Mouse (Mus musculus) kidney, postnatal 0 days (tissue): ENCODE measurements at regions not wholly inside any gene's neighbourhood (a gene's known extent, or its start where the extent isn't known, plus 50 kb on each side); places are given as distances from the start of the nearest gene placed in this dataset.
"Not testable (repeated sequence)": the region's sequence is repeated elsewhere in the genome, so short reads cannot be mapped to it uniquely, and the experiment has no call there.

Experiments used
- ATAC-seq: fragments of 200-750 bp; cut with Nextera tagmentation; replicated peaks from 2 replicates; pipeline ENCODE4 v1.8.0; 2017; ENCODE audit warnings: low read depth, moderate number of reproducible peaks, moderate TSS enrichment, moderate library complexity; ENCODE audit not compliant: low FRiP score
- DNase-seq: peaks from one replicate; pipeline ENCODE4 v3.0.0-alpha.2; 2016; ENCODE audit warnings: low spot score
- H3K27ac ChIP-seq: fragments of 300-500 bp; sonication (generic); 2 replicates; pipeline ENCODE4 v1.5.1; 2014; ENCODE audit warnings: mild to moderate bottlenecking
- H3K27me3 ChIP-seq: fragments of 300-500 bp; sonication (generic); 2 replicates; pipeline ENCODE4 v1.6.1; 2014; ENCODE audit warnings: low read length, mixed read lengths; ENCODE audit not compliant: insufficient read depth
- H3K36me3 ChIP-seq: fragments of 300-500 bp; sonication (generic); 2 replicates; pipeline ENCODE4 v1.6.1; 2014; ENCODE audit warnings: low read length, mixed read lengths; ENCODE audit not compliant: insufficient read depth
- H3K4me1 ChIP-seq: fragments of 300-500 bp; sonication (generic); replicated peaks from 2 replicates; pipeline ENCODE4 v1.6.1; 2014; ENCODE audit warnings: antibody characterized with exemption, low read length, mixed read lengths; ENCODE audit not compliant: insufficient read depth
- H3K4me2 ChIP-seq: fragments of 300-500 bp; sonication (generic); 2 replicates; pipeline ENCODE4 v1.6.1; 2014; ENCODE audit warnings: mild to moderate bottlenecking, low read length, moderate library complexity, mixed read lengths
- H3K4me3 ChIP-seq: fragments of 300-500 bp; sonication (generic); replicated peaks from 2 replicates; pipeline ENCODE4 v1.5.1; 2014; ENCODE audit warnings: low read depth, low read length
- H3K9ac ChIP-seq: fragments of 300-500 bp; sonication (generic); 2 replicates; pipeline ENCODE4 v1.6.1; 2014; ENCODE audit warnings: low read depth, low read length
- H3K9me3 ChIP-seq: fragments of 300-500 bp; sonication (generic); replicated peaks from 2 replicates; pipeline ENCODE4 v1.6.1; 2016; ENCODE audit warnings: low read length, inconsistent platforms, mixed read lengths
- CTCF ChIP-seq: IDR thresholded peaks from 2 replicates; pipeline ENCODE4 v1.5.1; 2016; ENCODE audit warnings: antibody characterized with exemption, low read depth, mild to moderate bottlenecking, moderate library complexity
- WGBS: fragments of 180-500 bp; shearing (Covaris S2); extraction: QIAGEN DNeasy Blood & Tissue Kit; methylation state at CpG from one replicate; pipeline ENCODE4 v1.1.7; 2014; 5-methylcytosine and 5-hydroxymethylcytosine counted together

DNA sequence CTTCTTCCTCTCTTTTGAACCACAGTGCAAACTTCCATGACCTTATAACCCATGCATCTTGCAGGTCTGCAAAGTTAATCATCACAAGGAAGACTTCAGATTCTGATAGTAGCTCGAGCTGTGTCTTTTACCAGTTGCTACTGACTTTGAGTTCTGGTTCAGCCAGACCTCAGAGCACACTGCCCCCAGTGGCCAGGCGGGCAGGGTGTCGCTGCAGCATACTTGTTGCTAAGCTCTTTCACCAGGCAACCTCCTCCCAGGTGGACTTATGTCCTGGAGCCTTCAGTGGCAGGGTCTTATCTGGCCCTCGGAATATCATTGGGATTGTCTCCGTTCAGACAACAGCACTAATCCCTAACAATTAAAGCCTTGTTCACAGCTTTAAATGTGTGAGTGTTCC is 146.7 kb upstream of the Trpc7 start:
- no peak overlapping the region for H3K4me2 ChIP-seq
- no peaks in the 10 kb centered on the region for H3K9me3 ChIP-seq
- ATAC-seq: no peak
- H3K9ac ChIP-seq: no peak overlapping the region
- peak; percentile 42; the same call in 1 of the 2 replicates for TF ChIP-seq CTCF
- DNase-seq: no peak
- no peak overlapping the region for H3K4me3 ChIP-seq
- no peaks in the 10 kb centered on the region for H3K4me1 ChIP-seq
- WGBS: 76% methylated on average over 5 of the region's 5 CpGs
- no peaks in the 10 kb centered on the region for H3K36me3 ChIP-seq
- no peak overlapping the region for H3K27ac ChIP-seq
- no peaks in the 10 kb centered on the region for H3K27me3 ChIP-seq

DNA sequence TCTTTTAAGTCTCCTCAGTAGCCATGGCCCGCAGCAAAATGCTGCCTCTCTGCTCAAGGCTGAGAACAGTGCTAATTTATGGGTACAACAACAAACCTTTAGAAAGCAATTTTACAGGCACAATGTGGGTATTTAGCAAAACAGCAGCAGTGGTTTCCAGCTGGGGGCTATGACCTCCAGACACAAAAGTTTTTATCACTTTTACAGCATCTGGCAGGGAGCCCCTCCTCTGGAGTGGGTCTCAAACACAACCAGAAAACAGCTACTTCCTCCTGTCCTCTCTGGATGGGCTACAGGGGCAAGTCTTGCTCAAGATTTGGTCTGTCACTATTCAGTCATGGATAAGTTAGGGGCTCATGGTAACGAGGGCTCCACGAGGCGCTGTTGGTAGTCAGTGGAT is 137.1 kb upstream of the Trpc7 start:
- no peak for ATAC-seq
- H3K9ac ChIP-seq: no peak overlapping the region
- H3K36me3 ChIP-seq: no peaks in the 10 kb centered on the region

DNA sequence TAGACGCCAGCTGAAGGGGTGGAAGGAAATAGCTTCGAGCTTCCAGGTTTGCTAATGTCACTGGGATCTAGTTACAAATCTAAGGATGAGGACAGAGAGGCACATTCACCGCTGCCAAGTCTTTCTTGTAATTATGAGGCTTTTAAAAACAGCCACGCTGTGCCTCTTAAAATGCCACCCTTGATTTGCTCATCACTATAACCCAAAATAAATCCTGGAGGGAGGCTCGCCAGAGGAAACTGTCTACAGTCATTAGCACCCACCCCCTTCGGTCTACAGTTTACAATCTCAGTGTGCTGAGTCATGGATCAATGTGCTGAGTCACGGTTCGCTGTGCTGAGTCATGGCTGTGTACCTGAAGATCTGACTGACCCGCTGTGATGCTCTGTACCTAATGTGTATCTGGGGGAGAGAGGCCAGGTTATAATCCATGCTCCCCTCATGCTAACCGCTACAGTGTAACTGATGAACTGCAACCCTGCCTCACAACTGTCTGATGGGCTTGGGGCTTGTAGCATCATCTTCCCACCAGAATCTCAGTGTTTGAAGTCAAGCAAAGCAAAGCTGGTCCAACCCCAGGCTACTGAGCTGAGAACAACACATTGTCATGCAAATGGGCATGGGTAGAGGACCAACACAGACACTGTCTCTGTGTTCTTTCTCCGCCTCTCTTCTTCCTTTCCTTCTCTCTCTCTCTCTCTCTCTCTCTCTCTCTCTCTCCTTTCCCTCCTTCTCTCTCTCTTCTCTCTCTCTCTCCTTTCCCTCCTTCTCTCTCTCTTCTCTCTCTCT is 122.0 kb upstream of the Trpc7 start:
- DNase-seq: no peak
- Histone ChIP-seq H3K9ac (no peak overlapping the region), H3K27ac (no peak overlapping the region), H3K27me3 (no peaks in the 10 kb centered on the region), H3K36me3 (no peaks in the 10 kb centered on the region), H3K9me3 (no peaks in the 10 kb centered on the region), H3K4me2 (no peak overlapping the region), H3K4me3 (no peak overlapping the region), H3K4me1 (0 out of 2 replicates have a peak, but pooled peaks cover 3% of the 10 kb centered on the region)
- no peak for TF ChIP-seq CTCF
- 53% methylated on average over 11 of the region's 11 CpGs for WGBS
- ATAC-seq: no peak

More for the DNA sequence above, 137.1 kb upstream of the Trpc7 start:
- WGBS: 25% methylated on average over 4 of the region's 4 CpGs
- no peaks in the 10 kb centered on the region for H3K4me1 ChIP-seq
- no peak for TF ChIP-seq CTCF
- H3K27ac ChIP-seq: no peak overlapping the region
- peak; percentile 23 for DNase-seq
- H3K4me2 ChIP-seq: no peak overlapping the region
- H3K27me3 ChIP-seq: no peaks in the 10 kb centered on the region
- H3K9me3 ChIP-seq: no peaks in the 10 kb centered on the region
- H3K4me3 ChIP-seq: no peak overlapping the region

DNA sequence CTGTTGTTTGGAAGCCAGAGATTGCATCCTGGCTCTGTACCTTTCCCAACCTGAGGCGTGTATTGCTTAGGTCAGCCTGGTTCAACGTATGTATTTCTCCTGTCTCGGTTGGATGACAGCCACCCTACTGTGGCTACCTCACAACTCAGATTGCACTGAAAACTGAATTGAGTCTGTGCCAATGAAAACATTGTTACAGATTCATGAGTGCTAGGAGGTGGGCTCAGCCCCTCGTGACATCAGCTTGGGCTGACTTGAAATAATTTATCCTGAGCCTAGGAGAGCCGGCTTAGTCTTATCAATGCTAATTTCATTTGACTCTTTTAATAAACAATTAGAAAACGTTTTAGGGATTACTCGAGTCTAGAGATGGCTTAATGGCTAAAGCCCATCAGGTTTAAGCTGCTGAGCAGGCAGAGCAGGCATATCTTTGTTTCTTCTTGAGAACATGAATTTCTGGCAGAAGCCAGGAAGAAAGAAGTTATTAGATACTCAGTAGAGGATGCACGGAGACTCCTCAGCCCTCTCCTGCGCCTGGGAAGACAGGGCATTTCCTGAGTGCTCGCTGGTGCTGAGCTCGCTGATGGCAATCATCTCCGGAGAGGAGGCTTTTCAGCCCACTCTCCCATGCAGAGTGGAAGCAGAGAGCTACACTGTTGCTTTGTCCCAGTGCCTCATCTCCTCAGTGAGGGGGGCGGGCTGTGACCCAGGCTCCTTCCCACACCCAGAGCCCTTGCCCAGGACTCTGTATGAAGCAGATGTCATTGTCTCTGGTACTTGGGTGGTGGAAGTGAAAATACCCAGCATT is 120.9 kb upstream of the Trpc7 start:
- no peaks in the 10 kb centered on the region for H3K9me3 ChIP-seq
- H3K27me3 ChIP-seq: no peaks in the 10 kb centered on the region
- 34% methylated on average over 13 of the region's 13 CpGs for WGBS
- no peaks in the 10 kb centered on the region for H3K36me3 ChIP-seq
- DNase-seq: no peak
- H3K27ac ChIP-seq: no peak overlapping the region
- ATAC-seq: no peak
- 0 out of 2 replicates have a peak, but pooled peaks cover 3% of the 10 kb centered on the region for H3K4me1 ChIP-seq
- no peak for TF ChIP-seq CTCF
- no peak overlapping the region for H3K4me3 ChIP-seq
- H3K9ac ChIP-seq: no peak overlapping the region
- no peak overlapping the region for H3K4me2 ChIP-seq

DNA sequence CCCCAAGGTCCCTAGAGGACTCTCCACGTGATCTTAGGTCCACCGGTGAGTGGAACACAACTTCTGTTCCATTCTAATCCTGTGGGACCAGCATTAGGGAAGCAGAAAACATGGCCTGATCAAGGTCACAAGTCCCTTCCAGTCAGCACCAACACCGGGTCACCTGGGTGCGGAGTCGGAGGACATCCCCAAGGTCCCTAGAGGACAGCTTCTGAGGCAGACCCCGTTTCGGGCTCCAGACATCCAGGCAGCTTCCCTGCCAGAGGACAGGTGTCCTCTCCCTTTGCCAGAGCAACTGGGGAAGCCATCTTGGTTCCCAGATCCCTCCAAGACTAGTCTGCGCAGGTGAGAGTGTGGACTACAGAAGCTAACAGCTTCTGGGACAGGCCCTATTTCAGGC is 111.4 kb upstream of the Trpc7 start:
- WGBS: 87% methylated on average over 8 of the region's 8 CpGs
- H3K4me1 ChIP-seq, DNase-seq, H3K27me3 ChIP-seq, ATAC-seq, H3K4me3 ChIP-seq, H3K9me3 ChIP-seq, H3K4me2 ChIP-seq, H3K36me3 ChIP-seq, H3K9ac ChIP-seq, H3K27ac ChIP-seq: not testable (repeated sequence)

DNA sequence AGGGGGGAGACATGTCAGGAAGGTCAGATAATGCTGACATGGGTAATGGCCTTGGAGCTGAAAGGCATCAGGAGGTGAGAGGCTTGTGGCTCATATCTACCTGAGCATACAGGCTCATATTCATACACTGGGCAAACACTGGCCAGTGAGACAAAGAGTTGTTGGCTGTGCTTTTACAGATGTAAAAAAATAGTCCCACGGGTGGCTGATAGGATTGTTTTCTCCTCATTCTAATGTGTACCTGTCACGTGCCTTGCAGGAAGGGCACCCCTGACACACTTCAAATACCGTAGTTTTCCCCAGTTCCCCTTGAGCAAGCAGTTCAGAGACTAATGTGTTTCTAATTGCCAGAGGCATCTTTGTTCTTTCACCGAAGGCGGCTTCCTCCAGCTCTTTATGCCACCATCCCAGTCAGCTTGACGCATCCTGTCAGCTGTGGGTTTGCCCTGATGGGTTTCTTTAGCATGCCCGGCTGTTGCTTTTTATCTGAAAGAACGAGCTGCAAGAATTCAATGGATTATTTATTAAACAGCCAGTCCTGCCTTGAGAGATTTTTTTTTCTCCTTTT is 107.9 kb upstream of the Trpc7 start:
- no peak for DNase-seq
- 26% methylated on average over 8 of the region's 8 CpGs for WGBS
- TF ChIP-seq CTCF: no peak
- H3K27ac ChIP-seq: no peak overlapping the region
- no peak overlapping the region for H3K4me2 ChIP-seq
- H3K36me3 ChIP-seq: no peaks in the 10 kb centered on the region
- no peak overlapping the region for H3K4me3 ChIP-seq
- no peaks in the 10 kb centered on the region for H3K4me1 ChIP-seq
- ATAC-seq: no peak
- H3K9me3 ChIP-seq: no peaks in the 10 kb centered on the region
- H3K27me3 ChIP-seq: no peaks in the 10 kb centered on the region
- no peak overlapping the region for H3K9ac ChIP-seq
